Mouse (Mus musculus): Measurements from ENCODE around the gene Ppwd1. TPM values are rescaled to one million over a fixed set of nuclear protein-coding genes. Genes with fewer than 3 reads are reported as not detected.
"Not testable (repeated sequence)": the region's sequence is repeated elsewhere in the genome, so short reads cannot be mapped to it uniquely, and the experiment has no call there.

Gene Ppwd1
- polyA plus RNA-seq (2015; fragmentation: Nextera tagmentation; extraction: Ambion mirVana), result 13.0 and 13.1 TPM in 2 replicates

DNA sequence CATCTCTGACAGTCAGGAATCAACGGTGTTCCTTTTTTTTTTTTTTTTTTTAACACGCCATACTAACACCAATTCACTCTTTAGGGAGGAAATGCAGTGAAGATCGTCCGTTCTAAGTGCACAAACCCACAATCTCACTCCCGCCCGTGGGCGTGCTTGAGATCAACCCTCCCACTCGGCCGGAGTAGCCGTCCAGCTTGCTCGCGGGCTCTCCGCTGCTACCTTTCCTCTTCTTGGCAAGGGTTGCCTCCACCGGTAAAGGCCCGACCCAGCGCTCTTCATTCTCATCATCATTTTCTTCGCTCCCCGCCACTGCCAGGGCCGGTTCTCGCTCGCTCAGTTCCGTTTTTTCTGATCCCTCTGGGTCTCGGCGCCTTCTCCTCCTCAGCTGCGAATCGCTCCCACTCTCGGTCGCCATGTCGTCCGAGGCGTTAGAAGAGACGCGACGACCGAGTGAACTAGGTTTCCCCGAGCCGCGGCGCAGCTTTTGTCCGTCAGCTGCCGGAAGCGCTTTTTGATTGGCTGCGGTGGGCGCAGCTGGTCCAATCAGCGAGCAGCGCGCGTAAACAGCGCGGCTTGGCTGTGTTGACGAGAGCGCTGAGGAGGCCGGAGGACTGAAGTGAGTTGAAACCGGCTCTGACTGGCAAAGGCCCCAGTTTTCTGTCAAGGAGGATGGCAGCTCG lies at the start of gene Ppwd1, which contains the start of gene Cenpk:
Gene Ppwd1, minus strand, starts transcription at position 460 of the 683 bp plus-strand sequence.
Gene Cenpk, plus strand, starts transcription at position 228 of the 683 bp plus-strand sequence.
- no peaks in the 10 kb centered on the region for H3K36me3 ChIP-seq (ENCODE audit: control insufficient read depth, insufficient read depth, low read length)
- WGBS, result under 1% methylated on average over 55 of the region's 55 CpGs
- H3K27ac ChIP-seq (ENCODE audit: low read length), result peak within 1 kb of the TSS; percentile 97
- peak within 1 kb of the TSS; percentile 89 for H3K4me3 ChIP-seq (replicated peaks; ENCODE audit: low read length)
- H3K4me2 ChIP-seq (ENCODE audit: low read depth, low read length), result peak within 1 kb of the TSS; percentile 76
- peaks cover 7% of the 10 kb centered on the region for H3K4me1 ChIP-seq (ENCODE audit: control insufficient read depth, insufficient read depth, low read length)
- peak within 1 kb of the TSS; percentile 92 for H3K9ac ChIP-seq (ENCODE audit: low read length)
- peak; percentile 99 for ATAC-seq (ENCODE audit: insufficient read depth, low FRiP score)
- H3K9me3 ChIP-seq (replicated peaks; ENCODE audit: control insufficient read depth, low read length), result no peaks in the 10 kb centered on the region
- H3K27me3 ChIP-seq (ENCODE audit: control insufficient read depth, insufficient read depth, low read length), result no peaks in the 10 kb centered on the region

DNA sequence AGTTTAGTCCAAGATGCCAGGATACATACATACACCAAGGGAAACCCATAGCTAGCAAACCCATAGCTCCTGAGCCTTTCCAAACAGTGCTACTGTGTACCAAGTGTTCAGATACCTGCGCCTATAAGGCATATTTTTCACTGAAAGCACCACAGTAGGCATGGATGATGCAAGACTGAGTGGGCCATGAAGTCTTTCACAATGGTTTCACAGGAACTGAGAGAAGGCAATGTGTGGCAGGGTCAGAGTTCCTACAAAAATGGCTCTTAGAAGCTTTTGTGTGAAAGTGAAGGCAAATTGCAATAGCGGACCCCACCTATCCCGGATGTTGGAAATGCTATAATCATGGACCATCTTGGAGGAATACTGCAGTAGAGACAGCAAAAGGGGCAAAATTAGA lies 30.4 kb upstream of the Ppwd1 start:
- 92% methylated on average over 3 of the region's 3 CpGs for WGBS
- H3K9ac ChIP-seq (ENCODE audit: low read length), result no peak overlapping the region
- no peaks in the 10 kb centered on the region for H3K9me3 ChIP-seq (replicated peaks; ENCODE audit: control insufficient read depth, low read length)
- no peaks in the 10 kb centered on the region for H3K4me1 ChIP-seq (ENCODE audit: control insufficient read depth, insufficient read depth, low read length)
- H3K27me3 ChIP-seq (ENCODE audit: control insufficient read depth, insufficient read depth, low read length), result no peaks in the 10 kb centered on the region
- H3K4me3 ChIP-seq (replicated peaks; ENCODE audit: low read length), result no peak overlapping the region
- no peak overlapping the region for H3K4me2 ChIP-seq (ENCODE audit: low read depth, low read length)
- no peaks in the 10 kb centered on the region for H3K36me3 ChIP-seq (ENCODE audit: control insufficient read depth, insufficient read depth, low read length)
- H3K27ac ChIP-seq (ENCODE audit: low read length), result no peak overlapping the region
- ATAC-seq (ENCODE audit: insufficient read depth, low FRiP score), result no peak

GRCm38 (mm10) chr13:104229181-104229580 lies 538 bp upstream of the Ppwd1 start:
- Histone ChIP-seq H3K36me3 (ENCODE audit: control insufficient read depth, insufficient read depth, low read length) (no peaks in the 10 kb centered on the region), H3K4me1 (ENCODE audit: control insufficient read depth, insufficient read depth, low read length) (peaks cover 7% of the 10 kb centered on the region), H3K27ac (ENCODE audit: low read length) (peak overlapping the region; percentile 66; the same call in 1 of the 2 replicates), H3K27me3 (ENCODE audit: control insufficient read depth, insufficient read depth, low read length) (no peaks in the 10 kb centered on the region), H3K9me3 (replicated peaks; ENCODE audit: control insufficient read depth, low read length) (no peaks in the 10 kb centered on the region), H3K4me2 (ENCODE audit: low read depth, low read length) (peak overlapping the region; percentile 62), H3K4me3 (replicated peaks; ENCODE audit: low read length) (peak overlapping the region; percentile 89), H3K9ac (ENCODE audit: low read length) (peak overlapping the region; percentile 85)
- no peak for ATAC-seq (ENCODE audit: insufficient read depth, low FRiP score)
- WGBS, result 5% methylated on average over 15 of the region's 15 CpGs

- no peak for ATAC-seq (ENCODE audit: insufficient read depth, low FRiP score)
- Histone ChIP-seq H3K9ac (ENCODE audit: low read length) (peak overlapping the region; percentile 47; the same call in 1 of the 2 replicates), H3K4me1 (ENCODE audit: control insufficient read depth, insufficient read depth, low read length) (peaks cover 7% of the 10 kb centered on the region), H3K27me3 (ENCODE audit: control insufficient read depth, insufficient read depth, low read length) (no peaks in the 10 kb centered on the region), H3K4me2 (ENCODE audit: low read depth, low read length) (peak overlapping the region; percentile 76), H3K4me3 (replicated peaks; ENCODE audit: low read length) (peak overlapping the region; percentile 89), H3K36me3 (ENCODE audit: control insufficient read depth, insufficient read depth, low read length) (no peaks in the 10 kb centered on the region), H3K27ac (ENCODE audit: low read length) (no peak overlapping the region), H3K9me3 (replicated peaks; ENCODE audit: control insufficient read depth, low read length) (no peaks in the 10 kb centered on the region)
- WGBS, result 34% methylated on average over 3 of the region's 3 CpGs
Measured at GRCm38 (mm10) chr13:104227478-104227877, 1.2 kb downstream of the Ppwd1 start.

DNA sequence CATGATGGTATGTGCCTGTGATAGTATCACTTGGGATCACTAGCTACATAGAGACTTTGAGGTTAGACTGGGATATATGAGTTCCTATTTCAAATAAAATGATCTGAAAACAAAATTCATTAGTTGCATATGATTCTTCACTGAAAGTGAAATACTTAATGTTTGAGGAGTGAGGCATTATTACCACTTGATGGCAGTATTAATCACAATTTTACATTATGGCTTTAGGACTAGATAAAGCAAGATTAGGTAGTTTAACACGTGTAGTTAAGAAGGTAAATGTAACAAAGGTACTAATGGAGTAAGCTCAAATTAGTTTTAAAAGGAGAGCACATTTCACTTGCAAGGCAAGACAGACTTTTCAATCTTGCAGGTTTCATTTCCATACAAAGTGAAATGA lies 24.3 kb downstream of the Ppwd1 start:
- H3K4me2 ChIP-seq (ENCODE audit: low read depth, low read length), result no peak overlapping the region
- H3K4me3 ChIP-seq (replicated peaks; ENCODE audit: low read length), result no peak overlapping the region
- WGBS, result 67% methylated on average over 1 of the region's 1 CpGs
- H3K27me3 ChIP-seq (ENCODE audit: control insufficient read depth, insufficient read depth, low read length), result no peaks in the 10 kb centered on the region
- no peak overlapping the region for H3K9ac ChIP-seq (ENCODE audit: low read length)
- H3K9me3 ChIP-seq (replicated peaks; ENCODE audit: control insufficient read depth, low read length), result no peaks in the 10 kb centered on the region
- H3K36me3 ChIP-seq (ENCODE audit: control insufficient read depth, insufficient read depth, low read length), result peaks cover 3% of the 10 kb centered on the region
- H3K4me1 ChIP-seq (ENCODE audit: control insufficient read depth, insufficient read depth, low read length), result no peaks in the 10 kb centered on the region
- ATAC-seq (ENCODE audit: insufficient read depth, low FRiP score), result no peak
- H3K27ac ChIP-seq (ENCODE audit: low read length), result no peak overlapping the region

DNA sequence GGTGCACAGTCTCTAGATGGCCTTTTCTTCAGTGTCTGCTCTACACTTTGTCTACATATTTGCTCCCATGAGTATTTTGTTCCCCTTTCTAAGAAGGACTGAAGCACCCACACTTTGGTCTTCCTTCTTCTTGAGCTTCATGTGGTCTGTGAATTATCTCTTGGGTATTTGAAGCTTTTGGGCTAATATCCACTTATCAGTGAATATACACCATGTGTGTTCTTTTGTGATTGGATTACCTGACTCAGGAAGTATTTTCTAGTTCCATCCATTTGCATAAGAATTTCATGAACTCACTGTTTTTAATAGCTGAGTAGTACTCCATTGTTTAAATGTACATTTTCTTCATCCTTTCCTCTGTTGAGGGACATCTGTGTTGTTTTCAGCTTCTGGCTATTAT lies 32.8 kb downstream of the Ppwd1 start:
- not testable (repeated sequence) for H3K27ac ChIP-seq (ENCODE audit: low read length); ATAC-seq (ENCODE audit: insufficient read depth, low FRiP score); H3K9ac ChIP-seq (ENCODE audit: low read length); H3K4me1 ChIP-seq (ENCODE audit: control insufficient read depth, insufficient read depth, low read length); H3K36me3 ChIP-seq (ENCODE audit: control insufficient read depth, insufficient read depth, low read length); H3K9me3 ChIP-seq (replicated peaks; ENCODE audit: control insufficient read depth, low read length); H3K4me2 ChIP-seq (ENCODE audit: low read depth, low read length); H3K4me3 ChIP-seq (replicated peaks; ENCODE audit: low read length); H3K27me3 ChIP-seq (ENCODE audit: control insufficient read depth, insufficient read depth, low read length)

DNA sequence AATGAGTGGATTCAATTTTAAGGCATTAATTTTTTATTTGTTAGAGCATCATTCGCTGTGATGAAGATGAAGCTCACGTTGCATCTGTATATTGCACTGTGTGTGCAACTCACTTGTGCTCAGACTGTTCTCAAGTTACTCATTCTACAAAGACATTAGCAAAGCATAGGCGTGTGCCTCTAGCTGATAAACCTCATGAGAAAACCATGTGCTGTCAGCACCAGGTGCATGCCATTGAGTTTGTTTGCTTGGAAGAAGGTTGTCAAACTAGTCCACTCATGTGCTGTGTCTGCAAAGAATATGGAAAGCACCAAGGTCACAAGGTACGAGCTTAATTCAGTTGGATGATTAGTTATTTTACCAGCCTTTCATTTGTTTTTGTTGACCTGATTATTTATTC lies 41.3 kb downstream of the Ppwd1 start:
- Histone ChIP-seq H3K4me3 (replicated peaks; ENCODE audit: low read length) (no peak overlapping the region), H3K4me1 (ENCODE audit: control insufficient read depth, insufficient read depth, low read length) (no peaks in the 10 kb centered on the region), H3K4me2 (ENCODE audit: low read depth, low read length) (no peak overlapping the region), H3K36me3 (ENCODE audit: control insufficient read depth, insufficient read depth, low read length) (peaks cover 3% of the 10 kb centered on the region; the same call in 1 of the 2 replicates), H3K9me3 (replicated peaks; ENCODE audit: control insufficient read depth, low read length) (no peaks in the 10 kb centered on the region), H3K27ac (ENCODE audit: low read length) (no peak overlapping the region), H3K9ac (ENCODE audit: low read length) (no peak overlapping the region), H3K27me3 (ENCODE audit: control insufficient read depth, insufficient read depth, low read length) (no peaks in the 10 kb centered on the region)
- ATAC-seq (ENCODE audit: insufficient read depth, low FRiP score), result peak; percentile 40
- WGBS, result 60% methylated on average over 4 of the region's 4 CpGs

DNA sequence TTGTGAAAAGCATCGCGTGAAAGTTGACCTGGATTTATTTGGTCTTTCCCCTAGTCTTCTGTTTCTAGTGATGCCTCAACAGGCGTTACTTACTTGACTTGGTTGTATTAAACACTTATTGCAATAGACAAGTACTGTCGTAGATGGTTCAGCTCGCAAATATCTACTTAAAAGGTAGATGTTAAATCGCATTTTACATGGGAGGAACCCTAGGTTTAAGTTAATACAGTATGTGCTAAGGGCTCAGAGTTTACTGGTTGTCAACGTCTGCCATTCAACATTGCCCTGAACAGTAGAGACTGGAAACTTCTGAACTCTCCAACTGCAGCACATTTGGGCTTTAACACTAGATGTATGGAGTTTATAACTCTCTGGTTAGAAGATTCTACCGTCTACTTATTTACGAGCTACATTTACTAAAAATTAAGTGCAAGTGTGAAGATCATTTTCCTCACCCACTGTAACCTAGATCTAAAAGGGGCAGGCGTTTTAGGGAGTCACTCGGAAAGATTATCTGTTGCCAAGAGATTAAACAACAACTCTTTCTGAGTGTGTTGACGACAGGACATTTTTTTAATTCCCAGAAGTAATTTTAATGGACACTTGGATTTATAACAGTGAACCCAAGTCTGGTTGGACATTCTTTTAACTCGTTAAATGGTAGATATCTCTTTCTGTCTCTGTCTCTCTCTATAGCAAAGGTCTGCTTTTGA lies 49.3 kb downstream of the Ppwd1 start:
- 14% methylated on average over 13 of the region's 13 CpGs for WGBS
- H3K9ac ChIP-seq (ENCODE audit: low read length), result peak overlapping the region; percentile 93
- peak overlapping the region; percentile 97 for H3K4me3 ChIP-seq (replicated peaks; ENCODE audit: low read length)
- peak overlapping the region; percentile 73 for H3K27ac ChIP-seq (ENCODE audit: low read length)
- no peak for ATAC-seq (ENCODE audit: insufficient read depth, low FRiP score)
- peaks cover 10% of the 10 kb centered on the region for H3K4me1 ChIP-seq (ENCODE audit: control insufficient read depth, insufficient read depth, low read length)
- no peaks in the 10 kb centered on the region for H3K36me3 ChIP-seq (ENCODE audit: control insufficient read depth, insufficient read depth, low read length)
- H3K27me3 ChIP-seq (ENCODE audit: control insufficient read depth, insufficient read depth, low read length), result no peaks in the 10 kb centered on the region
- H3K4me2 ChIP-seq (ENCODE audit: low read depth, low read length), result peak overlapping the region; percentile 72
- no peaks in the 10 kb centered on the region for H3K9me3 ChIP-seq (replicated peaks; ENCODE audit: control insufficient read depth, low read length)

DNA sequence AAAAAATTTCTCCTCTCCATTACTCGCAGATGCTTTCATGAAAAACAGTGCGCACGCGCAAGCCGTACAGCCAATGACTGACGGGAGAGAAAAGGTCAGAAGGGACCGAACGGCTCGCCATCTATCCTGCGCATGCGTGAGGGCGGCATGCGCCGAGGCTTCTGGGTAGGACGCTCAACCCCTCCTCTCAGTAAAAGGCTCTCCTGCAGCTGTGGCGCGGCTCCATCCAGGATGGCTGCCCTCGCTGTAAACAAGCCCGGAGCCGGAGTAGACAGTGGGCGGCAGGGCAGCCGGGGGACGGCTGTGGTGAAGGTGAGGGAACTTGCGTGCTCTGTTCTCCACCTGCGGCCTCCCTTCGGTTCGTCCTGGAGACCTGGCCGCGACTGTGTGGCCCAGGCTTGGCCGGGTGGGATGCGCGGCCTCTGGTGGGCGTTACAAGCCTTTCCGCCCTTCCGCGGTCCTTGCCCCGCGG lies 50.0 kb downstream of the Ppwd1 start, which contains the start of gene Trim23:
Gene Trim23, plus strand, starts transcription at position 148 of the 472 bp plus-strand sequence.
- under 1% methylated on average over 38 of the region's 38 CpGs for WGBS
- Histone ChIP-seq H3K4me1 (ENCODE audit: control insufficient read depth, insufficient read depth, low read length) (peaks cover 10% of the 10 kb centered on the region), H3K4me3 (replicated peaks; ENCODE audit: low read length) (peak within 1 kb of the TSS; percentile 97), H3K36me3 (ENCODE audit: control insufficient read depth, insufficient read depth, low read length) (no peaks in the 10 kb centered on the region), H3K9ac (ENCODE audit: low read length) (peak within 1 kb of the TSS; percentile 93), H3K9me3 (replicated peaks; ENCODE audit: control insufficient read depth, low read length) (no peaks in the 10 kb centered on the region), H3K27me3 (ENCODE audit: control insufficient read depth, insufficient read depth, low read length) (no peaks in the 10 kb centered on the region), H3K27ac (ENCODE audit: low read length) (peak within 1 kb of the TSS; percentile 84), H3K4me2 (ENCODE audit: low read depth, low read length) (peak within 1 kb of the TSS; percentile 83)
- peak; percentile 99 for ATAC-seq (ENCODE audit: insufficient read depth, low FRiP score)

All from stomach, embryonic 16.5 days (tissue).